Mouse (Mus musculus): ENCODE data around the gene Pprc1.

Pprc1 gene

DNA sequence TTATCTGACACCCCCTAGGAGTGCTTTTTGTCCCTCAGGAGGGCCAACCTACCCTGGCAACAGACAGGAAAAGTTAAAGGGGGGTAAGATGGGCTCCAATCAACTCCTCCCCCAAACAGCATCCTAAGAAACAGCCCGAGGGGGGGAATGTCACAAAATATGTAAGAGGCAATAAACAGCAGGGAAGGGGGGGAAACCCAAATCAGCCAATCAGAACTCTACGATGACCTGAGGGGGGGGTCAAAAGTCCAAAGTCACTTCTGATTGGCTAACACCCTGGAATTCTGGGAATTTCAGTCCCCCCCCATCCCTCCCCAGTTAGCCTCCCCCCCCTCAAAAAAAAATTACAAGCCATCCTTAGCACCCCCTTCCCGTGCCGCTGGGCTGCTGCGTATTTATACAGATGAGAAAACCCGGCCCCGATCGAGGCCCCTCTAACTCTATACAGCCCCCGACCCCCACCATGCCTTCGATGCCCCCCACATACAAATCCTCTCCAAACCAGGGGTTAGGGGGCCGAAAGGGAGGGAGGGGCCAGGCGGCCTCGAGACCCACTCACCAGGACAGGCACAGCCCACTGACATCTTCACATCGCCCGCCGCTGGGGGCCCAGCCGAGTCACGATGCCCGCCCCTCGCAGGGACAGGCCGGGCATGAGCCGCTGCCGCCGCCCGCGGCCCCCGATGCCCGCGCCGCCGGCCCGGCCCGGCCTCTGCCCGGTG is at the start of gene Pprc1:
Pprc1 (plus strand) TSS at position 616 of the 722 bp plus-strand sequence.
- peak in 1 of 2 experiments; percentile 54 for DNase-seq

DNA sequence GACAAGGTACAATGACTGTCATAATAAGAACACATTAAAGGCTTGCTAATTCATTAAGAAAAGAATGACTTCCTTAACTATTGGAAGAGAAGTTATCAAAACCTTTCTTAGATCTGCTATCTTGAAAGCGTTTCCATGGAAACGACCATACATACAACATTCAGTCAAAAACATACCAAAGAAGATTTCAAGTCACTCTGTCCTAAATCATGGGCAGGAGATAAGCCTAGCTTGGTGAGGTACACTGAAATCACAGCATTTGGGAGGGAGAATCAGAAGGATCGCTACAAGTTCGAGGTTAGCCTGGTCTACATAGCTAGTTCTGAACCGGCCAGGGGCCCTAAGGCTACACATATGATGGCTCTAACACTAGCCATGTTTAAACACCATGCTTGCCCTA is 47.3 kb upstream of the Pprc1 start:
- DNase-seq = no peak

DNA sequence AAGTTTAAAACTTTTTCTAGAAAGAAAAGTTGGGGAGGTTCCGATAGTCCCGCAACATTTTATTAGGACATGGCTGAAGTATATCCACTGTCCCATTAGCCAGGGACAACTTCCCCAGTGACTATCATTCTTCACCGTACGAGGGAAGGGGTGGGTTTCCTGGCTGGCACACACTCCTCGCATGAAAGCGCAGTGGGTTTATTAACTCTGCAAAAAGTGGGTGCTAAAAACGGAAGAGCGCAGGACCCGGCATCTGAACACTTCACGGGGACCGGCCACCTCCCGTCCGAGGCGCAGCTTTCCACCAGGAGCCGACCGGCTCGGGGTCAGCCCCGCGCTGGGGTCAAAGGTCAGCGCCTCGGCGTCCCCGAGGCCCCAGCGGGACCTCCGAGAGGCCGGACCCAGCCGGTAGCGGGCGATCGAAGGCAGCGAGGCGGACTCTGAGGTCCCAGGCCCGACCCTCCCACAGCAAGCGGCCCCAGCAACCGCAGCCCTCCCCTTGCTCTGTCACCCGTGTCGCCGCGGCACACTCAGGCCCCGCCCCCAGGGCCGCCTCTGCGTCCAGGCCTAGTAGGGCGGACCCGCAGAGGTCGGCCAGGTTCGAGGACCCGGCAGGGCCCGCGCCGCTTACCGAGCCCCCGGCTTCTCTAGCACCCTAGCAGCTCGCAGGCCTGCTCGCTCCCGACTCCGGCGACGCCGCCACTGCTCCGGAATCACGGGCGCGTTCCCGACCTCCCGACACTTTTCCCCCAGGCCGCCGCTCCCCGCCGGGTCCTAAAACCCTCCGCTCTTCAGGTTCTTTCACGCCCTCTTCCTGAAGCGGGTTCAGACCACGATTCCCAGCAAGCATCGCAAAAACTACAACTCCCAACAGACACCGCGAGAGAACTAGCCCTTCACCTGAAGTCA is 46.6 kb upstream of the Pprc1 start, which contains the start of gene Armh3:
Armh3 (minus strand) TSS at position 704 of the 909 bp plus-strand sequence.
- peak; percentile 85 to 90 for DNase-seq

DNA sequence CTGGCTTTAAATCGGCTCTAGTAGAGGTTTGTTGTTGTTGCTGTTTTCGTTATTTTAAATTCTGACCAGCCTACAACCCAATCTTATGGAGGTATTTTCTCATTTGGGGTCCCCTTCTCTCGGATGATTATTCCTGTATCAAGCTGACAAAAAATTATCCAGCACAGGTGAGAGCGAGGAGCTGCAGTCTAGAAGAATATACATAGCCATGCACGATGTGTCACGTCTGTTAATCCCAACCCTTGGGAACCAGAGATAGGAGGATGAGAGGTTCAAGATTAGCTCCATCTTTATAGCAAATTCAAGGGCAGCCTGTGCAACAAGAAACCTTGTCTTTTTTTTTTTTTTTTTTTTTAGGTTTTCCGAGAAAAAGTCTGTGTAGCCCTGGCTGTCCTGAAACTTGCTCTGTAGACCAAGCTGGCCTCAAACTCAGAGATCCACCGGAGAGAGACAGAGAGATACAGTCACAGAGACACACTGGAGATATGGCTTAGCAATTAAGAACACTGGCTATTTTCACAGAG is 45.9 kb upstream of the Pprc1 start:
- no peak for DNase-seq

DNA sequence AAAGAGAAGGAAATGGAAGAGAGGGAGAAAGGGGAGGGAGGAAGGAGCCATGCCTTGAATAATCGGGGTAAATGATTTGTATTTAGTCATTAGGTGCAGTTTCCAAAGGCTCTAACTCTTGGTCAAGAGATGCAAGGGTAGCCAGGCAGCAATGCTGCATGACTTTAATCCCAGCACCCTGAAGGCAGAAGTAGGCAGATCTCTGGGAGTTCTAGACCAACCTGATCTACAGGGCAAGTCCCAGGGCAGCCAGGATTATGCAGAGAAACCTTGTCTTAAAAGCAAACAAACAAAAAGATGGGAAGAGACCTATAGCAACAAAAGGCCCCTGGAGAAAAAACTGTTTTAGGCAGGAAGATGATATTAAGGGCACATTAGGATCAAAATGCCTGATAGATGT is 45.3 kb upstream of the Pprc1 start:
- DNase-seq = no peak

DNA sequence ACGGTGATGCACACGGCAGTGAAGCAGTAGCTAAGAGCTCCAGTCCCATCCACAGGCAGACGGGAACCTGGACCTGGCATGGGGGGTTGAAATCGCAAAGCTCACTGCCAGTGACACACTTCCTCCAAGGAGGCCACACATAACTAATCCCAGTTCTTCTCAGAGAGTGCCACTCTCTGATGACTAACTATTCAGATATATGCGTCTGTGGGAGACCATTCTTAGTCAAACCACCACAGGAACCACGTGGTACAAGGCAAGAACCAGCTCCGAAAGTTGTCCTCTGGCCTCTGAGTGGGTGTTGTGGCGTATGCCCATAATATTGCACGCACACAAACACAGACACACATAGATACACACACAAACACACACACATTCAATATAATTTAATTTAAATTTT is 42.4 kb upstream of the Pprc1 start:
- DNase-seq = no peak

DNA sequence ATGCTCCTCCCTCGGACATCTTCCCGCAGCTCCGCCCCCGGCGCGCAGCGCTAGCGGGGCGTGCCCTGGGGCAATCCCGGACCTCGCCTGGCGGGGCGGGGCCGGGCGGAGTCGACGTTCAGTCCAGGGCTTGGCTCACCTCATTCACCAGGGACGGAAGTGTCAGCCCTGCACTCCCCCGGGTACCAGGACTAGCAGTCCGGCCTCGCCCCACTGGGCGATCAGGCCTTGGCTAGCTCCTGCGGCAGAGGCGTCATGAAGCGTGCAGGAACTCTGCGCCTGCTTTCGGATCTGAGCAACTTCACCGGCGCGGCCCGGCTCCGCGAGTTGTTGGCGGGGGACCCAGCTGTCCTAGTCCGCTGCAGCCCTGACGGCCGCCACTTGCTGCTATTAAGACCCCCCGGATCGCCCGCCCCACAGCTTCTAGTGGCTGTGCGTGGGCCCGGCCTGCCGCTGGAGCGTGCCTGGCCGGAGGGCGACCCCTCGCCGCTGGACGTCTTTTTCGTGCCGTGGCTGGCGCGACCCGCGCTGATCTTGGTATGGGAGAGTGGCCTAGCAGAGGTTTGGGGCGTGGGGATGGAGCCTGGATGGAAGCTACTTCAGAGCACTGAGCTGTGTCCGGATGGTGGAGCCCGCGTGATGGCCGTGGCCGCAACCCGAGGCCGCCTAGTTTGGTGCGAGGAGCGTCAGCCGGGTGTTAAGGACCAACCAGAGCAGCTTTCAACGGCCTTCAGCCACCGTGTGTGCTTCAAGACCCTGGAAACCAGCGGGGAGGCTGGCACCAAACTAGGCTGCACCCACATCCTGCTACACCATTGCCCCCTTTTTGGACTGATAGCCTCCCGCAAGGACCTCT is 41.1 kb upstream of the Pprc1 start, which contains the start of gene Hps6:
Hps6 (plus strand) TSS at position 138 of the 856 bp plus-strand sequence.
- DNase-seq = peak; percentile 78 to 80

DNA sequence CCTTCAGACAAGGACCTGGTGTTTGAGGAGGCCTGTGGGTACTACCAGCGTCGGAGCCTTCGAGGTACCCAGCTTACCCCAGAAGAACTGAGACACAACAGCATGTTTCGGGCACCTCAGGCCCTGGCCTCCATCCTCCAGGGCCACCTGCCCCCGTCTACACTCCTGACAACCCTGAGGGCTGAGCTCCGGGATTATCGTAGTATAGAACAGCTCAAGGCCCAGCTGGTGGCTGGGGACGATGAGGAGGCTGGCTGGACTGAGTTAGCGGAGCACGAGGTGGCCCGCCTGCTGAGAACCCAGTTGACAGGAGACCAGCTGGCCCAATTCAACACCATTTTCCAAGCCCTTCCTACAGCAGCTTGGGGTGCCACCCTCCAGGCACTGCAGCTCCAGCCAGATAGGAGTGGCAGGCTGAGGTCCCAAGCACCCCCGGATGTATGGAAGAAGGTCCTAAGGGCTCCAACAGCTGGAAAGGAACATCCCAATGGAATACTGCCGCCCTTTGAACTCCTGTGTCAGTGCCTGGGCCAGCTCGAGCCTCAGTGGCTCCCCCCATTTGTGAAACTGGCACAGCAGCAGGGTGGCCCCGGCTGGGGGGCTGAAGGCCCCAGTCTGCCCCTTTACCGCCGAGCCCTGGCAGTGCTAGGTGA is 39.7 kb upstream of the Pprc1 start:
- DNase-seq = no peak

DNA sequence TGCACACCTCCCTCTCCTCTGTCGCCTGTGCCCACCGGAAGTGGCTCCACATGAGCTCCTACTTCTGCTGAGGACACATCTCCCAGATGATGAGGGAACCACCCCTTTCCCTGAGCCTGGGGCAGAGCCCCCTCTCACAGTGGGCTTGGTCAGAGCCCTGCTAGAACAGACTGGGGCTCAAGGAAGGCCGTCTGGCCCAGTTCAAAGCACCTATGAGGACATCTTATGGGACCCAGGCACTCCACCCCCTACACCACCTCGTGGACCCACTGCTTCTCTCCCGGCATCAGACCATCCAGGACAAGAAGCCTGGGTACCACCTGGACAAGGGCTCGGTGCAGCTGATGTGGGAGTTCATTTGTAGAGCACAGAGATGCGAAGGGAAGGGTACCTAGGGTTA is 39.0 kb upstream of the Pprc1 start:
- no peak for DNase-seq

DNA sequence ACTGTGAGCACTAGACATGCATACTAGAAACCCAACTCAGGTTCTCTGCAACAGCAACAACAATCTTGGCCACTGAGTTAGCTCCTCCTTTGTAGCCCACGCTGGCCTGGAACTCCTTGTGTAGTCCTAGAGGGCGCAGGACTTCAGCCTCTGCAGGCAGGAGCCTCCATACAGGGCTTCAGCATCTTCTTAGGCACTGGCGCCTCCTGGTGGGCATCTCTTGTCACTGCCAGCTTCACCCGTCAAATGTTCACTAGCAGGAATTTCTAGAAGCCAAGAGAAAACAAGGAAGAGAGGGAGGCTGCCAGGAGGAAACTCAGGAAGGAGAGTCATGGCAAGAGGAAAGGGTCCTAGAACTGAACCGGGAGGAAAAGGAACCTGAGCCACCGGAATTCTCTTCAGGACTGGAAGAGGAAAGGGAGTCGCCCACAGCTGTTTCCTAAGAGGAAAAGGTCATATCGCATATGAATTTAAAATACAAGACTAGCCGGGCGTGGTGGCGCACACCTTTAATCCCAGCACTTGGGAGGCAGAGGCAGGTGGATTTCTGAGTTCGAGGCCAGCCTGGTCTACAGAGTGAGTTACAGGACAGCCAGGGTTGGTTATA is 30.0 kb upstream of the Pprc1 start:
- peak; percentile 62 to 66 for DNase-seq

DNA sequence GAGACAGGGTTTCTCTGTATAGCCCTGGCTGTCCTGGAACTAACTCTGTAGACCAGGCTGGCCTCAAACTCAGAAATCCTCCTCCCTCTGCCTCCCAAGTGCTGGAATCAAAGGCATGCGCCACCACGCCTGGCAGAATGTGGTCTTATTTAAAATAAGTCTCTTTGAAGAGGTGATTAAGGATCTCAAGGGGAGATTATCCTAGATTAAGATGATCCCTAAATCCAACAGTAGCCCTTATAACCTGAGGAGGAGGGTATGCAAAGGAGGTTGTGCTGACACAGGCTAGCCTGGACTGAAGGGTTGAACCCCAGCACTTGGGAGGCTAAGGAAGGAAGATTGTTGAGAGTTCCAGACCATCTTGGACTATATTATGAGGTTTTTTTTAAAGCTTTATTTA is 28.7 kb upstream of the Pprc1 start:
- DNase-seq = no peak

DNA sequence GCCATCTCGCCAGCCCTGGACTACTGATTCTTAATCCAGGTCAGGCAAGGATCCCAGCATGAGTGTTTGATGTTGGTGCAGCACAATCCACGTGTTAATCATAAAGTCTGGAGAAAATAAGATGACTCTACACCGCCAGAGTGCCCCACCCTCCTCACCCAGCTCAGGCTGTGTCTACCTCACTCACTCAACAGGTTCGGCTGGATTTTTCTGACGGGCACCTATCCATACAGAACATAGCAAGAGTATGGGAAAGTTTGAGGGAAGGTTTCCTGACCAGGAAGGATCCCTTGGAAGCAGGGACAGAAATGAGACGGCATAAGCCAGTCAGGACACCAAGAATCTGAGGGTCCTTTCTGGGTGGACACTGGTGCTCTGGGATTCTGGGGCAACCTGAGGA is 19.7 kb upstream of the Pprc1 start:
- DNase-seq = no peak

DNA sequence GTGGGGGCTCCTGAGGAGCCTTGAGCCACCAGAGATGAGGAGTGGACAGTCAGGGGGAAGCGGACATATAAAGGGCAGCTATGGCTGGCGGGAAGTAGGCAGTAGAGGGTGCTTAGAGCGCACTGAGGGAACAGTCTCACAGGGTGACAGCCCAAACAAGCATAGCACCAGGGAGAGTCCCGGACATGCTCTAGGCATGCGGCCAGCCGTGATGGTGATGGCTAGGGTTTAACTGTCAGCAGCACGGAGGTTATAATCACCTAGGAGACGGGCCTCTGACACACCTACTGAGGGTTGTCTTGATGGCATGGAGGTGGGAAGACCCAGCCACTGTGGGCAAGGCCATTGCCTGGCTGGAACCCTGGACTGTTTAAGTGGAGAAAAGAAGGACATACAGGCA is 18.1 kb upstream of the Pprc1 start:
- no peak for DNase-seq

DNA sequence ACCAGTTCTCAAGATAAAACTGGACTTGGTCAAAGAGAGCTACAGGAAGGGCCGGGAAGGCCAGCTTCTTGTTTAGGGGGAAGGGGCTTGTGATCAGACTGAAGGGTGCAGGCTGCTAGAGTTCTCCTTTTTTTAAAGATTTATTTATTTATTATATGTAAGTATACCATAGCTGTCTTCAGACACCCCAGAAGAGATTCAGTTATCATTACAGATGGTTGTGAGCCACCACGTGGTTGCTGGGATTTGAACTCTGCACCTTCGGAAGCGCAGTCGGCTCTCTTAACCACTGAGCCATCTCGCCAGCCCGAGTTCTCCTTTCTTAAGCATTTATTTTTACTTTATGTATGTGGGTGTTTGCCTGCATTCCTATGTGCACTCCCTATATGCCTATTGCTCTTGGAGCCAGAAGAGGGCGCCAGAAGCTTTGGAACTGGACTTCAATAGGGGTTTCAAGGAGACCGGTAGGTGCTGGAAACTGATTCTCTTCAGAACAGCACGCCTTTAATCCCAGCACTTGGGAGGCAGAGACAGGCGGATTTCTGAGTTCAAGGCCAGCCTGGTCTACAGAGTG is 15.9 kb upstream of the Pprc1 start:
- DNase-seq = no peak

DNA sequence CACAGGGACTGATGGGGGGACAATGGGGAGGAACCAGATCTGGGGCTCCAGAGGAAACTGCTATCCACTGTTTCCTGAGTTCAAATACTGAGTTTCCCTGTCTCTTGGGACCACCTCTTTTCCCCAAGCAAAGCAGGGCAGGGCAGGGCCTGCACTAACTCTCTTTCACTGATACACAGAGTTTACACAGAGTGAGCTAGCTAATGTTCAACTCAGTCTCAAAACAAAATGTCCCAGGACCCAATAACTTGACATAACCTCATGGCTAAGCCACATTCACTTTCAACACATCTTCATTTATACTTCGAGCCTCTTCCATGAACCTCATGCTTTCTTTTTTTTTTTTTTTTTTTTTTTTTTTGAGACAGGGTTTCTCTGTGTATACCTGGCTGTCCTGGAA is 15.0 kb upstream of the Pprc1 start:
- no peak for DNase-seq

DNA sequence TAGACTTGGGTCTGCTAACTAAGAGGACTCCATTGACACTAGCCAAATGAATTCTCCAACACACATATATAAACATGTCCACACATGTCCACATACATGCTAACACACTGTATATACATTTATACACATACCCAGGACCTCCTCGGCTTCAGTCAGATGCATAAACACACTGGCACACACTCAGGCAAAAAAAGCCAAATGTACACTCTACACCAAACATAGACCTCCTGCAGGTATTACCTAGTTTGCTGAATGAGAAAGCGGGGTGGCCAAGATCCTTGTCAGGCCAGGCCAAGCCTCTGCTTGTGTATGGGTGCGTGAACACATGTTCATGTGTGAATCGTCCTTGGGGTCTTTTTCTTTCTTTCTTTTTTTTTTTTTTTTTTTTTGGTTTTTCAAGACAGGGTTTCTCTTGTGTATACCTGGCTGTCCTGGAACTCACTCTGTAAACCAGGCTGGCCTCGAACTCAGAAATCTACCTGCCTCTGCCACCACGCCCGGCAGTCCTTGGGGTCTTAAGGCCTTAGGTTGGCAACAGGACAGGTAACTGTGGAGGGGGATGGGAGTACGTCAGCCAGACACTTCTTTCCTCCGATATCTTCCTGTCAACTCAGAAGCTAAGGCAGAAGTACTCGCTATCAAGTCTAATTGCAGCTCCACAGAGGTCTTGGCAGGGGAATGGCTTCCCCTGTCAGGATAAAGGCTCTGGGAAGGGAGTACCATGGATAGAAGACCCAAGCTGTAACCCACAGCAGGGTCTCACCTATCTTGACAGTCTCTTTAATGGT is 14.3 kb upstream of the Pprc1 start:
- no peak for DNase-seq

DNA sequence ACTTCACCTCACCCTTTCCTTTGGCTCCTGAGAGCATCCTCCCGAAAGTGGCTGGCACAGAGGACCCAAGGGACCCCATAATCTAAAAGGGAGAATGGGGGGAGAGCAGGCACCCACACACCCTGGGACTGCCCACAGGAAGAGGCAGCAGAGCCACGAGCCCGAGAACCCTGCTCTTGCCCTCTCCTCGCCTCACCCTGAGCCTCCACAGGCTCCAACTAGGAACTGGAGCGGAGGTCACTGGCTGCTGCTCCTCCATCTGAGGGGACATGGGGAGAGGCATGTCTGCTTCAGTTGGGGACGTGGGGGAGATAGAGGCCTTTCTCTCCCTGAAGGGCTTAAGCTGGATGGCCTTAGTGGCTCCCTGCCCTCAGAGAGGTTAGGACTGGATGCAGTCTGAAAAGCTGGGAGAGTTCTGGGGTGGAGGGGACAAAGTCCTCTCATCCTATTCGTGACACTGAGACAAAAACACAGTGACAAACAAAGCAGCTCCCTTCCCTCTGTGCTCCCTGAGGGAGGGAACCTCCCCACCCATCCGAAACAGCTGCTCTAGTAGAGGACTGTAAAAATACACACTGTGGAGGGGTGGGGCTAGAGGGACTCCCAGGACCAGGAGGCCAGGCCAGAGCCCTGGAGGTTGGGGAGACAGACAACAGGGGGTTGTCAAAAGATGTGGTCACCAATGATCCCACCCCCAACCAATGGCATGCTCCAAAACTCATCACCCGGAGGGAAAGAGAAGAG is 12.8 kb upstream of the Pprc1 start:
- DNase-seq = no peak

DNA sequence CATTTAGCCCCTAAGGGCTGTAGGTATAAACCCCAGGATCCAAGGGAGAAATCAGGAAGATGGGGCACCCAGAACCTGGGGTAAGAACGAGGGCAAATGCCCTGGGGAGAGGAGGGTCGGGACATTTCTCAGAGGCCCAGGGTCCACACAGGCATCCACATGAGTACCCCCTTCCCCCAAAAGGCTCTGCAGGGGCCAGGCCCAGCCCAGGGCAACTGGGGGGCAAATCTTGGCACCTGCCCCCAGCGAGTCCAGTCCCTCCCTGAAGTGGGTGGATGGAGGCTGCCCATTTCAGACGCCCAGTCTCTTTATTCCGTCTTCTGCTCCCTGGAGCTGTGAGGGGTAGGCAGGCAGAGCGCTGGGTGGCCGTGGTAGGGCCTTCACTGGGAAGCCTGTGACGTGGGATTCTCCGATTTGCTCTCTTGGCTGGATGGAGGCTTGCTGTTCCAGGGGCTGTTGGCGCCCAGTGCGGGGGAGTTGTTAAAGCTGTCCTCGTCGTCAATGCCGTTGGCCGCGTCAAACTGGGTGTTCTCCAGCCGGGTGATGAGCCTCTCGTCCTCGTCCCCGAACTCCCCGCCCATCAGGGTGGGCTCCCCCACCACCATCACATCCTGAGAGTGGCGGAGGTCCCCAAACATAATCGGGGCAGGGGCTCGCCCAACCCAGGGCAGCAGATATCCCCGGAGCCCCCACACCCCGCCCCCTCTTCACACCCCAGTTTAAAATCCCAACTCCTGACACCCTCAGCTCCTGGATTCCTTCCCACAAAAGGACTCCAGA is 11.8 kb upstream of the Pprc1 start:
- DNase-seq = no peak

DNA sequence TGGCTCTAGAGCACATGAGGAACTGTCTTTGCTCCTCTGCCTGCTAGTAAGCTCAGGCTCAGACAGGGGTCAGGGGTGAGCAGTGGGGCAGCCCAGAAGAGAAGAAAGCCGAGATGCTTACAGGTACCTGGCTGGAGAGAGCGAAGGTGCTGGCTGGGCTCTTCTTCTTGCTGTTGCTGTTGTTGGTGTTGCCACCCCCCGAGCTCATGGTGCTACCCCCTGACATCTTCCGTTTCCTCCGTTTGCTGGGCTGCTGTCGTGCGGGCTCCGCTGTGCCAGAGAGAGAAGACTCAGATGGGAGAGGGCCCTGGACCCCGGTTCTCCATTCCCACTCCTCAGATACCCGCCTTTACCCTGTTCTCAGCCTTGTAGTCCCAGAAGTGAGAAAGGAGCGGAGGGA is 10.8 kb upstream of the Pprc1 start:
- DNase-seq = no peak

All from thymus, adult 18-20 months (tissue).